Mouse (Mus musculus): ENCODE measurements around the gene Gprc5b. TPM values are rescaled to one million over a fixed set of nuclear protein-coding genes. Genes with fewer than 3 reads are reported as not detected.
A peak's percentile ranks its signal among the peaks of the same experiment; 100 is the strongest.

Gprc5b gene
- polyA plus RNA-seq, 1 experiment from 2014 or later: 2.9 TPM

GRCm38 (mm10) chr7:119010854-119011529 lies 16.0 kb upstream of the Gprc5b start:
- Histone ChIP-seq H3K27ac (ENCODE audit: low read length) (no peak overlapping the region), H3K4me1 (ENCODE audit: control insufficient read depth, insufficient read depth, low read length) (no peaks in the 10 kb centered on the region), H3K9me3 (replicated peaks; ENCODE audit: control insufficient read depth, low read length, poor library complexity, severe bottlenecking) (no peaks in the 10 kb centered on the region), H3K4me2 (ENCODE audit: low read length) (no peak overlapping the region), H3K36me3 (ENCODE audit: control insufficient read depth, insufficient read depth, low read length) (no peaks in the 10 kb centered on the region), H3K27me3 (ENCODE audit: control insufficient read depth, insufficient read depth, low read depth, low read length) (no peaks in the 10 kb centered on the region), H3K4me3 (ENCODE audit: low read depth, low read length) (no peak overlapping the region), H3K9ac (ENCODE audit: low read depth, low read length) (no peak overlapping the region)
- peak; percentile 67 for ATAC-seq
- 13% methylated on average over 5 of the region's 5 CpGs for WGBS

- H3K9me3 ChIP-seq (replicated peaks; ENCODE audit: control insufficient read depth, low read length, poor library complexity, severe bottlenecking): no peaks in the 10 kb centered on the region
- H3K4me3 ChIP-seq (ENCODE audit: low read depth, low read length): no peak overlapping the region
- 50% methylated on average over 2 of the region's 2 CpGs for WGBS
- H3K4me1 ChIP-seq (ENCODE audit: control insufficient read depth, insufficient read depth, low read length): no peaks in the 10 kb centered on the region
- H3K4me2 ChIP-seq (ENCODE audit: low read length): no peak overlapping the region
- no peak for ATAC-seq
- no peak overlapping the region for H3K27ac ChIP-seq (ENCODE audit: low read length)
- H3K36me3 ChIP-seq (ENCODE audit: control insufficient read depth, insufficient read depth, low read length): no peaks in the 10 kb centered on the region
- H3K27me3 ChIP-seq (ENCODE audit: control insufficient read depth, insufficient read depth, low read depth, low read length): no peaks in the 10 kb centered on the region
- no peak overlapping the region for H3K9ac ChIP-seq (ENCODE audit: low read depth, low read length)
These were observed 7.5 kb upstream of the Gprc5b start for GRCm38 (mm10) chr7:119002501-119002900.

GRCm38 (mm10) chr7:119001965-119002364 lies 7.0 kb upstream of the Gprc5b start:
- H3K9ac ChIP-seq (ENCODE audit: low read depth, low read length): no peak overlapping the region
- H3K27ac ChIP-seq (ENCODE audit: low read length): no peak overlapping the region
- 49% methylated on average over 2 of the region's 2 CpGs for WGBS
- no peak overlapping the region for H3K4me3 ChIP-seq (ENCODE audit: low read depth, low read length)
- no peaks in the 10 kb centered on the region for H3K27me3 ChIP-seq (ENCODE audit: control insufficient read depth, insufficient read depth, low read depth, low read length)
- no peaks in the 10 kb centered on the region for H3K9me3 ChIP-seq (replicated peaks; ENCODE audit: control insufficient read depth, low read length, poor library complexity, severe bottlenecking)
- no peaks in the 10 kb centered on the region for H3K4me1 ChIP-seq (ENCODE audit: control insufficient read depth, insufficient read depth, low read length)
- no peaks in the 10 kb centered on the region for H3K36me3 ChIP-seq (ENCODE audit: control insufficient read depth, insufficient read depth, low read length)
- H3K4me2 ChIP-seq (ENCODE audit: low read length): no peak overlapping the region
- ATAC-seq: no peak

GRCm38 (mm10) chr7:118999857-119000256 lies 4.8 kb upstream of the Gprc5b start:
- Histone ChIP-seq H3K27ac (ENCODE audit: low read length) (no peak overlapping the region), H3K27me3 (ENCODE audit: control insufficient read depth, insufficient read depth, low read depth, low read length) (no peaks in the 10 kb centered on the region), H3K9me3 (replicated peaks; ENCODE audit: control insufficient read depth, low read length, poor library complexity, severe bottlenecking) (no peaks in the 10 kb centered on the region), H3K36me3 (ENCODE audit: control insufficient read depth, insufficient read depth, low read length) (no peaks in the 10 kb centered on the region), H3K4me2 (ENCODE audit: low read length) (no peak overlapping the region), H3K9ac (ENCODE audit: low read depth, low read length) (no peak overlapping the region), H3K4me1 (ENCODE audit: control insufficient read depth, insufficient read depth, low read length) (peaks cover 10% of the 10 kb centered on the region), H3K4me3 (ENCODE audit: low read depth, low read length) (no peak overlapping the region)
- 68% methylated on average over 2 of the region's 2 CpGs for WGBS
- no peak for ATAC-seq

- Histone ChIP-seq H3K4me3 (ENCODE audit: low read depth, low read length) (no peak overlapping the region), H3K4me1 (ENCODE audit: control insufficient read depth, insufficient read depth, low read length) (peaks cover 40% of the 10 kb centered on the region), H3K9me3 (replicated peaks; ENCODE audit: control insufficient read depth, low read length, poor library complexity, severe bottlenecking) (no peaks in the 10 kb centered on the region), H3K27me3 (ENCODE audit: control insufficient read depth, insufficient read depth, low read depth, low read length) (no peaks in the 10 kb centered on the region), H3K9ac (ENCODE audit: low read depth, low read length) (no peak overlapping the region), H3K4me2 (ENCODE audit: low read length) (peak overlapping the region; percentile 89), H3K36me3 (ENCODE audit: control insufficient read depth, insufficient read depth, low read length) (no peaks in the 10 kb centered on the region), H3K27ac (ENCODE audit: low read length) (no peak overlapping the region)
- ATAC-seq: peak; percentile 61
- WGBS: 9% methylated on average over 13 of the region's 13 CpGs
These were observed 1.3 kb upstream of the Gprc5b start for GRCm38 (mm10) chr7:118996137-118996837.

- Histone ChIP-seq H3K36me3 (ENCODE audit: control insufficient read depth, insufficient read depth, low read length) (no peaks in the 10 kb centered on the region), H3K4me2 (ENCODE audit: low read length) (peak overlapping the region; percentile 89), H3K4me3 (ENCODE audit: low read depth, low read length) (peak overlapping the region; percentile 59; the same call in 1 of the 2 replicates), H3K9ac (ENCODE audit: low read depth, low read length) (peak overlapping the region; percentile 67; the same call in 1 of the 2 replicates), H3K27ac (ENCODE audit: low read length) (no peak overlapping the region), H3K9me3 (replicated peaks; ENCODE audit: control insufficient read depth, low read length, poor library complexity, severe bottlenecking) (no peaks in the 10 kb centered on the region), H3K4me1 (ENCODE audit: control insufficient read depth, insufficient read depth, low read length) (peaks cover 42% of the 10 kb centered on the region), H3K27me3 (ENCODE audit: control insufficient read depth, insufficient read depth, low read depth, low read length) (no peaks in the 10 kb centered on the region)
- WGBS: 5% methylated on average over 14 of the region's 14 CpGs
- ATAC-seq: peak; percentile 36
These were observed 660 bp upstream of the Gprc5b start for GRCm38 (mm10) chr7:118995671-118996070.

- peak overlapping the region; percentile 67 for H3K9ac ChIP-seq (ENCODE audit: low read depth, low read length)
- H3K4me2 ChIP-seq (ENCODE audit: low read length): peak overlapping the region; percentile 89
- peak; percentile 29 for ATAC-seq
- peak overlapping the region; percentile 44; the same call in 1 of the 2 replicates for H3K27ac ChIP-seq (ENCODE audit: low read length)
- no peaks in the 10 kb centered on the region for H3K27me3 ChIP-seq (ENCODE audit: control insufficient read depth, insufficient read depth, low read depth, low read length)
- H3K36me3 ChIP-seq (ENCODE audit: control insufficient read depth, insufficient read depth, low read length): no peaks in the 10 kb centered on the region
- H3K4me1 ChIP-seq (ENCODE audit: control insufficient read depth, insufficient read depth, low read length): peaks cover 48% of the 10 kb centered on the region
- no peaks in the 10 kb centered on the region for H3K9me3 ChIP-seq (replicated peaks; ENCODE audit: control insufficient read depth, low read length, poor library complexity, severe bottlenecking)
- peak overlapping the region; percentile 59 for H3K4me3 ChIP-seq (ENCODE audit: low read depth, low read length)
- WGBS: under 1% methylated on average over 21 of the region's 21 CpGs
These were observed 674 bp downstream of the Gprc5b start for GRCm38 (mm10) chr7:118994231-118994842.

GRCm38 (mm10) chr7:118993597-118994230 lies 1.3 kb downstream of the Gprc5b start:
- WGBS: under 1% methylated on average over 26 of the region's 26 CpGs
- ATAC-seq: peak; percentile 4; the same call in 1 of the 2 replicates

More at GRCm38 (mm10) chr7:118993597-118994230, 1.3 kb downstream of the Gprc5b start:
- Histone ChIP-seq H3K4me2 (ENCODE audit: low read length) (peak overlapping the region; percentile 89), H3K27me3 (ENCODE audit: control insufficient read depth, insufficient read depth, low read depth, low read length) (no peaks in the 10 kb centered on the region), H3K9me3 (replicated peaks; ENCODE audit: control insufficient read depth, low read length, poor library complexity, severe bottlenecking) (no peaks in the 10 kb centered on the region), H3K4me3 (ENCODE audit: low read depth, low read length) (peak overlapping the region; percentile 59), H3K4me1 (ENCODE audit: control insufficient read depth, insufficient read depth, low read length) (peaks cover 48% of the 10 kb centered on the region), H3K27ac (ENCODE audit: low read length) (peak overlapping the region; percentile 41), H3K36me3 (ENCODE audit: control insufficient read depth, insufficient read depth, low read length) (no peaks in the 10 kb centered on the region), H3K9ac (ENCODE audit: low read depth, low read length) (peak overlapping the region; percentile 67)
